Mouse (Mus musculus): ENCODE measurements at regions not wholly inside any gene's neighbourhood (a gene's known extent, or its start where the extent isn't known, plus 50 kb on each side); places are given as distances from the start of the nearest gene placed in this dataset.

GRCm38 (mm10) chr2:123486681-123487080, 603.1 kb upstream of the Sema6d start:
- DNase-seq (ENCODE audit: low read depth, low spot score), result no peak

DNA sequence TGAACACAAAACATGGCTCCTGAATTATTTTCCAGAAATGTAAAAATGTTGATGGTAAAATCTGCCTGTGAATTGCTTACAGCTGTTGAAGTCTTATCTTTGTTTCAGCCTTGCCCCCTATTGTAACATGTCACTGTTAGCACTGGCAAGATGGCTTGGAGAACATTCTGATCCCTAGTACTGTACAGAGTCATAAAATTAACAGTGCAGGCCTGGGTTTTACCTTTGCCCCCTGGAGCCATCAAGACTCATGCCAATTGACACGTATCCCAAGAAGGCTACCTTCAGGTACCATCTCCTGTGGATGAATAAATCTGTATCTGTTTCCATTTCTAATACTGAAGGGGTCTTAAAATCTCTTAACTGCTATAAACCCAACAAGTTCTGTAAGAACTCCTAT, 583.6 kb upstream of the Sema6d start:
- no peak for DNase-seq (ENCODE audit: low read depth, low spot score)

DNA sequence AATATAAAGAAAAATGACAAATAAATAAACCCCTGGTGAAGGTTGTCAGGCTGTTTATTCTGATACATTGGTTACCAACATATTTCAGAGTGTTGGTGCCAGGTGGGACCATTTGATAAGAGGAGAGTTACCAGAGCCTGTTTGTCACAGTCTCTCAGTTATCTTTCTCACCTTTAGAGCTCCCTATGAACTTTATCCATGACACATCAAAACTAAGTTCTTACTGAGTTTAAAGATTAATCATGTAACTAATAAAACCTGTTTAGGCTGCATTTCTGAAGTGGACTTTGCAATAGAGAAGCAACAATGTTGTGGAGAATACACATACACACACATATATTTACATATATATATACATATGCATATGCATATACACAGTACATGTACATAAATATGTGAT, 582.7 kb upstream of the Sema6d start:
- no peak for DNase-seq (ENCODE audit: low read depth, low spot score)

DNA sequence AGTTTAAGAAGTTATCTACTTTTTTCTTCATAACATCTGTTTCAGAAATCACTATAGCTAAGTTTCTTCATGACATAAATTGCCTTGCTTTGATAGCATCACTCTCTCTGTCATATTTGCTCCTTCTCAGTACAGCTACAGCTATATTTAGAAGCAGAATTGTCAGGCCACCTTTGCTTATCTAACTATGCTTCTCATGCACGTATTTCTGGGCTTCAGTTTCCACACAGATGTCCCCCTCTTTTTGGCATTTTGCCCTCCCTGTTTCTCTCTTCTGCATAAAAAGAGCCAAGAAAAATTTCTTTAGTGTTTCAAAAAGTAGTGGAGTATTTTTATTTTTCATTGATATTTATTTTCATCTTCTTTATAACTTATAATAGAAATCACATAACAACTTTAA, 560.9 kb upstream of the Sema6d start:
- DNase-seq (ENCODE audit: low read depth, low spot score), result no peak

GRCm38 (mm10) chr2:123532946-123533791, 556.6 kb upstream of the Sema6d start:
- DNase-seq (ENCODE audit: low read depth, low spot score), result no peak

GRCm38 (mm10) chr2:123551249-123551850, 538.4 kb upstream of the Sema6d start:
- no peak for DNase-seq (ENCODE audit: low read depth, low spot score)

GRCm38 (mm10) chr2:123558123-123558650, 531.6 kb upstream of the Sema6d start:
- DNase-seq (ENCODE audit: low read depth, low spot score), result no peak
